Mouse (Mus musculus) liver, embryonic 11.5 days (tissue): Measurements from ENCODE around the gene Wnk2. TPM values are rescaled to one million over a fixed set of nuclear protein-coding genes. Genes with fewer than 3 reads are reported as not detected.
A peak's percentile ranks its signal among the peaks of the same experiment; 100 is the strongest.

Experiments used
- ATAC-seq: fragments of 200-750 bp; cut with Nextera tagmentation; replicated peaks from 2 replicates; pipeline ENCODE4 v1.8.0; 2017; ENCODE audit warnings: moderate number of reproducible peaks, mild to moderate bottlenecking, moderate TSS enrichment, moderate library complexity; ENCODE audit not compliant: low FRiP score
- DNase-seq: peaks from one replicate; pipeline ENCODE4 v3.0.0-alpha.2; 2017; ENCODE audit warnings: low spot score
- H3K27ac ChIP-seq: fragments of 300-500 bp; sonication (generic); 2 replicates; pipeline ENCODE4 v1.5.1; 2014; ENCODE audit warnings: mild to moderate bottlenecking, low read depth, low read length, control low read depth
- H3K27me3 ChIP-seq: fragments of 300-500 bp; sonication (generic); replicated peaks from 2 replicates; pipeline ENCODE4 v1.6.1; 2014; ENCODE audit warnings: low read length, mixed read lengths; ENCODE audit not compliant: control insufficient read depth, insufficient read depth
- H3K36me3 ChIP-seq: fragments of 300-500 bp; sonication (generic); 2 replicates; pipeline ENCODE4 v1.6.1; 2014; ENCODE audit warnings: mild to moderate bottlenecking, low read length, moderate library complexity, mixed read lengths; ENCODE audit not compliant: control insufficient read depth, insufficient read depth
- H3K4me1 ChIP-seq: fragments of 300-500 bp; sonication (generic); replicated peaks from 2 replicates; pipeline ENCODE4 v1.6.1; 2014; ENCODE audit warnings: low read length, mixed read lengths; ENCODE audit not compliant: control insufficient read depth, insufficient read depth
- H3K4me2 ChIP-seq: fragments of 300-500 bp; sonication (generic); 2 replicates; pipeline ENCODE4 v1.6.1; 2014; ENCODE audit warnings: mild to moderate bottlenecking, control low read depth, moderate library complexity
- H3K4me3 ChIP-seq: fragments of 300-500 bp; sonication (generic); 2 replicates; pipeline ENCODE4 v1.5.1; 2014; ENCODE audit warnings: low read depth, low read length, control low read depth
- H3K9ac ChIP-seq: fragments of 300-500 bp; sonication (generic); 2 replicates; pipeline ENCODE4 v1.6.1; 2014; ENCODE audit warnings: low read depth, low read length, control low read depth
- H3K9me3 ChIP-seq: fragments of 300-500 bp; sonication (generic); 2 replicates; pipeline ENCODE4 v1.6.1; 2016; ENCODE audit warnings: low read length, inconsistent platforms, mixed read lengths; ENCODE audit not compliant: control insufficient read depth
- WGBS: fragments of 180-500 bp; shearing (Covaris S2); extraction: QIAGEN DNeasy Blood & Tissue Kit; methylation state at CpG from one replicate; pipeline ENCODE4 v1.1.7; 2014; 5-methylcytosine and 5-hydroxymethylcytosine counted together
- polyA plus RNA-seq: library from polyadenylated mRNA; unstranded; fragments of >200 nt; fragmentation: Nextera tagmentation; extraction: Ambion mirVana; gene quantifications from 2 replicates; pipeline ENCODE4 v1.2.1, GENCODE M21; 2014

Wnk2 gene
- polyA plus RNA-seq, 1 experiment from 2014 or later, result 0.45 TPM

- ATAC-seq, result peak; percentile 53; the same call in 1 of the 2 replicates
- Histone ChIP-seq H3K36me3 (no peaks in the 10 kb centered on the region), H3K4me1 (no peaks in the 10 kb centered on the region; the same call in 1 of the 2 replicates), H3K27me3 (no peaks in the 10 kb centered on the region; the same call in 1 of the 2 replicates), H3K9ac (no peak overlapping the region), H3K4me3 (peak overlapping the region; percentile 23; the same call in 1 of the 2 replicates), H3K27ac (no peak overlapping the region), H3K4me2 (peak overlapping the region; percentile 51), H3K9me3 (0 out of 2 replicates have a peak, but pooled peaks cover 5% of the 10 kb centered on the region)
- peak; percentile 49 for DNase-seq
- 11% methylated on average over 30 of the region's 30 CpGs for WGBS
Measured at GRCm38 (mm10) chr13:49015366-49016306, 132.2 kb downstream of the Wnk2 start.

DNA sequence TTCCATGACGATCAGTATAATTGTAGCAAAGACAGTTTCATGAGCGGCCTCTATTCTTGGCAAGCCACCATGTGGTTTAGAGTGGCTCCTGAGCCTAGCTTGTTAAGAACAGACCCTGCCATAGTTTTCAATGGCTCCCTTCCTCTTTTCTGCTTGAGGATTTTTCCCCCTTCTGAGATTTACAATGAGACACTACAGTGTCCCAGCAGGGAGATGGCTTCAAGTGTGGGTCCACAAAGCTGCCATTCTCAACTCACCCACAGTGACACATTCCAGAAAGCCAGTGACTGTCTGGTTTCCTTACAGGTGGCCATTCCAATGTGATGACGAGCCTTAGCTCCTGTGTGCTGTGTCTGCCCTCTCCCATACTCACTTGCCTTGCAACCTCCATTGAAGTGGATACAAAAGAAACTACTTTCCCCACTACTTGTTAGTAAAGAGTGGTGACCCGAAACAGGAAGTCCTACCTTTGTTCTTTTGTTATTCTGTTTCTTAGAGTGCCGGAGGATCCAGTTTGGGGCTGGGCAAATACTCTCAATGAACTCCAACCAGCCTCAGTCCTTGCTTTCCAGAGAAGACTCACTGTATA lies 134.5 kb downstream of the Wnk2 start:
- WGBS, result 67% methylated on average over 5 of the region's 5 CpGs
- no peak for DNase-seq
- no peaks in the 10 kb centered on the region; the same call in 1 of the 2 replicates for H3K27me3 ChIP-seq

DNA sequence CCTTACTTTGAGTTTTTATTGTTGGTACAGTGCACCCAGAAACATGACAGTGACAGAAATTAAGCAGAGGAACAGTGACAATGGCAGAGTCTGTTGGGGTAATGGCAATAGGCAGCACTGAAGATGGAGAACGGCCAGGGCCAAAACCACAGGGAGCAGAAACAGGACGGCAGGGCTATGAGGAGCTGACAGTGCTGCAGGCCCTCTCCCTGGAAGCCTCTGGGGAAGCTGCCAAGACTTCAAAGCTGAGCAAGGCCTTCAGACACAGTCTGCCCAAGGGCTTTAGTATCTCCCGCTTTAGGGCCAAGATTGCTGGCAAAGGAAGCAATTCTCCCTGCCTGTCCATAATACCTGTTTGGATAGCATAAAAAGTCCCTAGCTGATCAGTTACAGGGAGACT lies 146.1 kb downstream of the Wnk2 start:
- no peak for ATAC-seq

More for the DNA sequence above, 134.5 kb downstream of the Wnk2 start:
- Histone ChIP-seq H3K9me3 (0 out of 2 replicates have a peak, but pooled peaks cover 5% of the 10 kb centered on the region), H3K4me1 (no peaks in the 10 kb centered on the region; the same call in 1 of the 2 replicates), H3K4me3 (no peak overlapping the region), H3K36me3 (no peaks in the 10 kb centered on the region), H3K4me2 (no peak overlapping the region), H3K27ac (no peak overlapping the region), H3K9ac (no peak overlapping the region)
- ATAC-seq, result no peak

GRCm38 (mm10) chr13:48998591-48998990 lies 149.2 kb downstream of the Wnk2 start:
- Histone ChIP-seq H3K27me3 (no peaks in the 10 kb centered on the region), H3K36me3 (no peaks in the 10 kb centered on the region), H3K4me1 (no peaks in the 10 kb centered on the region; the same call in 1 of the 2 replicates), H3K4me3 (no peak overlapping the region), H3K4me2 (no peak overlapping the region), H3K9ac (no peak overlapping the region), H3K27ac (no peak overlapping the region), H3K9me3 (no peaks in the 10 kb centered on the region)
- ATAC-seq (no peak; the same call in 1 of the 2 replicates), DNase-seq (peak; percentile 48)
- 10% methylated on average over 6 of the region's 6 CpGs for WGBS

More for the DNA sequence above, 146.1 kb downstream of the Wnk2 start:
- WGBS, result 66% methylated on average over 3 of the region's 3 CpGs
- Histone ChIP-seq H3K4me2 (no peak overlapping the region), H3K4me1 (no peaks in the 10 kb centered on the region), H3K9ac (no peak overlapping the region), H3K27me3 (no peaks in the 10 kb centered on the region), H3K27ac (no peak overlapping the region), H3K4me3 (no peak overlapping the region), H3K9me3 (no peaks in the 10 kb centered on the region), H3K36me3 (no peaks in the 10 kb centered on the region)
- no peak for DNase-seq

GRCm38 (mm10) chr13:48996731-48997130 lies 151.1 kb downstream of the Wnk2 start:
- no peaks in the 10 kb centered on the region for H3K36me3 ChIP-seq
- H3K9ac ChIP-seq, result no peak overlapping the region
- no peaks in the 10 kb centered on the region for H3K27me3 ChIP-seq
- WGBS, result 88% methylated on average over 4 of the region's 4 CpGs
- H3K4me3 ChIP-seq, result no peak overlapping the region
- no peaks in the 10 kb centered on the region; the same call in 1 of the 2 replicates for H3K4me1 ChIP-seq
- H3K9me3 ChIP-seq, result no peaks in the 10 kb centered on the region
- ATAC-seq (no peak), DNase-seq (no peak)
- no peak overlapping the region for H3K4me2 ChIP-seq
- no peak overlapping the region for H3K27ac ChIP-seq

DNA sequence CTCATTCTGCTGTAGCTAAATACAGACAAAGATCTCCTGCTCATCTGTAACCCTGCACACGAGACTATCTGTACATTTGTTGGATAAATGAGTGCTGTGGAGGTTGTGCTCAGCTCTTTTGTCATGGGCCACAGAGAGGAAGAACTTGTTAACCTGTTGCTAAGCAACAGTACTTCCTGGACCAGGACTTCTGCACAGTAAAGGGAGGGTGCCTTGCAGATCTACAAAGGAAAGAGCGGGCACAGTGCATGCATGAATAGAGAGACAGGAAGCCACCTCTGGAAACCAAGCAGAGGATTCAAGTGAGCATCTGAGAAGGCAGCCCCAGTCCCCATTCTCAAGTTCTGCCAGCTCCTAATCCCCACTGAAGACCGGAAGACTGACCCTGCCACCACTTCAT lies 152.9 kb downstream of the Wnk2 start:
- no peaks in the 10 kb centered on the region; the same call in 1 of the 2 replicates for H3K4me1 ChIP-seq
- H3K27me3 ChIP-seq, result no peaks in the 10 kb centered on the region
- H3K4me2 ChIP-seq, result no peak overlapping the region
- 46% methylated on average over 3 of the region's 3 CpGs for WGBS
- no peaks in the 10 kb centered on the region for H3K9me3 ChIP-seq
- H3K9ac ChIP-seq, result no peak overlapping the region
- H3K36me3 ChIP-seq, result no peaks in the 10 kb centered on the region
- no peak overlapping the region for H3K27ac ChIP-seq
- no peak for DNase-seq
- H3K4me3 ChIP-seq, result no peak overlapping the region
- no peak for ATAC-seq

DNA sequence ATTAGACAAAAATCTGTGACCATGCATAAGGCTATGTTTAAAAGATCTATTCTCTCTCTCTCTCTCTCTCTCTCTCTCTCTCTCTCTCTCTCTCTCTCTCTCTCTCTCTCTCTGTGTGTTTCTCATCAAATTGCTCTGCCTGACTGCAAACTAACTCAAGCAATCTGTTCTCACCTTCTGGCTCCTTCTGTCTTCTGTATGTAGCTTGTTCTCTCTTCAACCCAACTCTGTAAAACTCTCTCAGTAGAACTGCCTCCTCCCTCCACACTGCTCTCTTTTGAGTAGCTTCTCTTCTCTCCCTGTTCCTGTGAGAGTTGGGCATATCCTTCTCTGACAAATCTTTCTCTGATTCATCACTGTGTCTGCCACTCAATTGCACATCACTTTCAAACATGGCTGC lies 154.9 kb downstream of the Wnk2 start:
- no peak overlapping the region for H3K4me2 ChIP-seq
- no peak overlapping the region for H3K9ac ChIP-seq
- no peaks in the 10 kb centered on the region for H3K36me3 ChIP-seq
- H3K27me3 ChIP-seq, result no peaks in the 10 kb centered on the region; the same call in 1 of the 2 replicates
- H3K4me3 ChIP-seq, result no peak overlapping the region
- H3K4me1 ChIP-seq, result no peaks in the 10 kb centered on the region; the same call in 1 of the 2 replicates
- H3K27ac ChIP-seq, result no peak overlapping the region
- no peaks in the 10 kb centered on the region for H3K9me3 ChIP-seq
- ATAC-seq, result no peak
- DNase-seq, result no peak

- no peak for ATAC-seq
- DNase-seq, result no peak
- H3K36me3 ChIP-seq, result no peaks in the 10 kb centered on the region
- H3K9ac ChIP-seq, result no peak overlapping the region
- H3K4me3 ChIP-seq, result no peak overlapping the region
- no peaks in the 10 kb centered on the region; the same call in 1 of the 2 replicates for H3K27me3 ChIP-seq
- 65% methylated on average over 2 of the region's 2 CpGs for WGBS
- no peaks in the 10 kb centered on the region for H3K9me3 ChIP-seq
- no peaks in the 10 kb centered on the region; the same call in 1 of the 2 replicates for H3K4me1 ChIP-seq
- H3K4me2 ChIP-seq, result no peak overlapping the region
- H3K27ac ChIP-seq, result no peak overlapping the region
Measured at GRCm38 (mm10) chr13:48990138-48990537, 157.7 kb downstream of the Wnk2 start.
